Mouse (Mus musculus) kidney, embryonic 15.5 days (tissue): ENCODE measurements around the gene Nrl. TPM values are rescaled to one million over a fixed set of nuclear protein-coding genes. Genes with fewer than 3 reads are reported as not detected.

Source experiments
- ATAC-seq: fragments of 200-750 bp; cut with Nextera tagmentation; replicated peaks from 2 replicates; pipeline ENCODE4 v1.8.0; 2017; ENCODE audit warnings: moderate TSS enrichment; ENCODE audit not compliant: low FRiP score
- H3K27ac ChIP-seq: fragments of 300-500 bp; sonication (generic); 2 replicates; pipeline ENCODE4 v1.5.1; 2015; ENCODE audit warnings: mild to moderate bottlenecking, inconsistent platforms
- H3K27me3 ChIP-seq: fragments of 300-500 bp; sonication (generic); 2 replicates; pipeline ENCODE4 v1.6.1; 2015; ENCODE audit warnings: inconsistent platforms
- H3K36me3 ChIP-seq: fragments of 300-500 bp; sonication (generic); 2 replicates; pipeline ENCODE4 v1.6.1; 2015; ENCODE audit warnings: inconsistent platforms
- H3K4me1 ChIP-seq: fragments of 300-500 bp; sonication (generic); 2 replicates; pipeline ENCODE4 v1.6.1; 2015; ENCODE audit warnings: inconsistent platforms
- H3K4me2 ChIP-seq: fragments of 300-500 bp; sonication (generic); 2 replicates; pipeline ENCODE4 v1.6.1; 2015; ENCODE audit warnings: moderate library complexity, mild to moderate bottlenecking, inconsistent platforms
- H3K4me3 ChIP-seq: fragments of 300-500 bp; sonication (generic); replicated peaks from 2 replicates; pipeline ENCODE4 v1.5.1; 2015; ENCODE audit warnings: mild to moderate bottlenecking, inconsistent platforms
- H3K9ac ChIP-seq: fragments of 300-500 bp; sonication (generic); 2 replicates; pipeline ENCODE4 v1.6.1; 2015; ENCODE audit warnings: mild to moderate bottlenecking, inconsistent platforms
- H3K9me3 ChIP-seq: fragments of 300-500 bp; sonication (generic); replicated peaks from 2 replicates; pipeline ENCODE4 v1.6.1; 2016; ENCODE audit warnings: inconsistent platforms
- WGBS: fragments of 180-500 bp; shearing (Covaris S2); methylation state at CpG from one replicate; pipeline ENCODE4 v1.1.7; 2015; ENCODE audit warnings: mixed read lengths; 5-methylcytosine and 5-hydroxymethylcytosine counted together
- polyA plus RNA-seq: library from polyadenylated mRNA; unstranded; fragments of >200 nt; fragmentation: Nextera tagmentation; extraction: Ambion mirVana; gene quantifications from 2 replicates; pipeline ENCODE4 v1.2.1, GENCODE M21; 2015

The Nrl gene
- polyA plus RNA-seq, 1 experiment from 2014 or later: not detected

DNA sequence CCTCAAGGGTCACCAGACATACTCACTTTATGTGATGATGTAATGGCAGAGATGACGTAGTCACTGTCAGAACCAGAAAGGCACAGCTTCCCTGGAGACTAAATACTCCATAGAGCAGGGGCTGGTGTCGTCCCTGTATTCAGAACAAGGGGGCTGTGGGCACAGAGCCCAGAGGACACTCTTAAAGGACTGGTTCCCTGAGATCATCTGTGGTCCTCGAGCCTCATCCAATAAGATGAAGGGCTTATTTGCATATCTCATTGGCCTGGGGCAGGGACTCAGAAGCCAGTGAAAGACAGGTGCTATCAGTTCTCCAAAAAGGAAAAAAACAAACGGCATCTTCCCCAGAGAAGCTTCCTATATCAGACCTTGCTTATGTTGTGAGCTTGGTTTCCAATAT, 719 bp downstream of the Nrl start:
- no peak for ATAC-seq
- H3K36me3 ChIP-seq: no peaks in the 10 kb centered on the region
- WGBS: 62% methylated on average over 4 of the region's 4 CpGs
- H3K9ac ChIP-seq: no peak overlapping the region
- H3K4me1 ChIP-seq: peaks cover 12% of the 10 kb centered on the region
- peaks cover 57% of the 10 kb centered on the region for H3K27me3 ChIP-seq
- H3K4me2 ChIP-seq: no peak overlapping the region
- no peaks in the 10 kb centered on the region for H3K9me3 ChIP-seq
- no peak overlapping the region for H3K27ac ChIP-seq
- H3K4me3 ChIP-seq: no peak overlapping the region

DNA sequence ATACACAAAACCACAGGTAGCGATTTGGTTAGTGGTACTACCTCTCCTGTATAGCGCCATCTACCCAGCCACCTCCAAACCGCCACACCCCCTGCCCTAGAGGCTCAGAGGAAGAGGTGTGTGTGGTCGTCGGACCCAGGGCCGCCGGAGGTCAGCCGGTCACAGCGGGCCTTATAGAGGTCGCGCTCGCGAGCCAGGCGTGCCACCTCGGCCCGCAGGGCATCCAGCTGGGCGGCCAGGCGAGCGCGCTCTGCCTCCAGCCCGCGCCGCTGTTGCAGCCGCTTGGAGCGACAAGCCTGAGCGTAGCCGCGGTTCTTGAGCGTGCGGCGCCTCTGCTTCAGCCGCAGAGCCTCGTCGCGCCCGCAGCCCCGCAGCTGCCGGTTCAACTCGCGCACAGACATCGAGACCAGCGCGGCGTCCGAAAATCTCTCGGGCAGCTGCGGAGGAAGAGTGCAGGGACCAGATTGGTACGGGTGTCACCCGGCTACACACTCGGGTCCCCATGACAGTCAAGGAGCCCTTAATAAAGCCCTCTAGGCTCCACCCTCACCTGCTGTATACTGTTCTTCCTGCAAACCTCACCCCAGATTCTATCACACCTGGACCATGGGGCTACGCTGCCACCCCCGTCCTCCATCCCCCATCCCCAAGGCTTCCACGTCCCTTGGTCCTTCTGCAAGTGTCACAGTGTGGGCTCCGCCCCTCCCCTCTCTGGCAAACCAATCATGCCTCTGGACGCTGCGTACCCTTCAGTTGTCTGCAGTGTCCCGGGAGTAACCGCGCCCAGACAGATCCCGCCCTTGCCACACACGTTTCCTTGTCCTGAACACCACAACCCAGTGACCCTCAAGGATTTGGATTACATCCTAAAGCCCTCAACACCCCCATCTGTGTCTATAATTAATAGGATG, 4.1 kb downstream of the Nrl start:
- Histone ChIP-seq H3K9ac (peak overlapping the region; percentile 45), H3K27me3 (peaks cover 69% of the 10 kb centered on the region), H3K27ac (no peak overlapping the region), H3K4me1 (peaks cover 12% of the 10 kb centered on the region), H3K4me3 (peak overlapping the region; percentile 49), H3K36me3 (no peaks in the 10 kb centered on the region), H3K9me3 (no peaks in the 10 kb centered on the region), H3K4me2 (peak overlapping the region; percentile 96)
- ATAC-seq: peak; percentile 62
- under 1% methylated on average over 61 of the region's 61 CpGs for WGBS

DNA sequence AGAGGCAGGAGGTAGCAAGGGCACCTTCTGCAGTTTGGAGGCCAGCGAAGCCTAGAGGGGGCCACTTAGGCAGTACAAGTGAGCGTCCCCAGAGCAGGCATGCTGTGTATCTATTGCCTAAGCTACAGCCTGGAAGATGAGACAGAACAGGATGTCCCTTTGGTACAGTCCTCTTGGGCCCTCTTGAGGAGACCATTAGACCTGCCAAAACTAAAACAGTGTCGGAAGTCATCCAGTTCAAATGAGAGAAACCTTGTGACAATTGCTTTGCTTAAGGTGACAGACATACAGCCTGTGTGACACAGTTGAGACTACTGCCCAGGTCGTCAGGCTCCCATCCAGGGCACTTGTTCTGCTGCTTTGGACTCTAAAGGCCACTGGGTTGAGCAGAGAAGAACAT, 5.2 kb downstream of the Nrl start:
- H3K4me2 ChIP-seq: no peak overlapping the region
- WGBS: 65% methylated on average over 4 of the region's 4 CpGs
- ATAC-seq: no peak

DNA sequence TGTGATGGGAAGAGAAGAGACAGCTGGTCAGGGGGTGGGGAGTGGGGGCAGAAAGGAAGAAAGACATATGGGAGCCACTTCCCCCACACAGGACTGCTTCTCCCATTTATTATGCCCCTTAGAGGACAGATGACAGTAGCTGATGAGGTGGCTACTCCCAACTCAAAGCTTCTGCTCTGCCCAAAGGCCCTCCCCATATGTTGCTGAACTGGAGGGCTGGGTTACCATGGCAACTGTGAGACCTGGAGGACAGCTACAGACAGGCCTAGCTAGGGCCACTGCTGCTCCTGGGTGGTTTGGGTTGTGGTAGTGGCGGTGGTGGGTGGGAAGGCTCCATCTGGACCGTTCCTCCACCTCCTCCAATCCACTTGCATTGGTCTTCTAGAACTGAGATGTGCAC, 5.9 kb downstream of the Nrl start:
- Histone ChIP-seq H3K27ac (no peak overlapping the region), H3K9me3 (no peaks in the 10 kb centered on the region), H3K4me3 (no peak overlapping the region), H3K9ac (no peak overlapping the region), H3K4me1 (peaks cover 12% of the 10 kb centered on the region), H3K27me3 (peaks cover 57% of the 10 kb centered on the region), H3K36me3 (no peaks in the 10 kb centered on the region), H3K4me2 (no peak overlapping the region)
- no peak for ATAC-seq
- 46% methylated on average over 2 of the region's 2 CpGs for WGBS

More for the DNA sequence above, 5.2 kb downstream of the Nrl start:
- Histone ChIP-seq H3K27ac (no peak overlapping the region), H3K27me3 (peaks cover 64% of the 10 kb centered on the region), H3K9me3 (no peaks in the 10 kb centered on the region), H3K4me3 (no peak overlapping the region), H3K9ac (no peak overlapping the region), H3K4me1 (peaks cover 12% of the 10 kb centered on the region), H3K36me3 (no peaks in the 10 kb centered on the region)

DNA sequence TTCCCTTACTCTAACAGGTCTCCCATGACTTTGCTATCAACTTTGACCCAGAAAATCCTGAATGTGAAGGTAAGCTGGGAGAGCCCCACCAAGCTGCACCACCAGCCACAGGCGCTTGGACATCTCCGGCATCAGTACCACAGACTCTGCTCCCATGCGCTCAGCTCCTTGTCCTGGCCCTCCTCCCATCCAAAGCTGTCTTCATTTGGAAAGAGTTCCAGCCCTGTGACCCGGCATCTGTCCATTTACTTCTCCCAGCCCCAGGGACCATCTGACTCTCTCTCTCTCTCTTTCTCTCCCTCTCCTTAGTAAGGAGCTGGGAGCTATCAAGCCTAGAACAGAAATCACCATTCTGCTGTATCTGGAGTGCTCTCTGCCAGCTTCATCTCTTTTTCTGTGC, 8.9 kb downstream of the Nrl start:
- 85% methylated on average over 4 of the region's 4 CpGs for WGBS
- Histone ChIP-seq H3K9me3 (no peaks in the 10 kb centered on the region), H3K4me2 (no peak overlapping the region), H3K36me3 (no peaks in the 10 kb centered on the region), H3K27ac (no peak overlapping the region), H3K27me3 (peaks cover 40% of the 10 kb centered on the region), H3K9ac (no peak overlapping the region), H3K4me3 (no peak overlapping the region), H3K4me1 (peaks cover 10% of the 10 kb centered on the region)
- ATAC-seq: no peak

DNA sequence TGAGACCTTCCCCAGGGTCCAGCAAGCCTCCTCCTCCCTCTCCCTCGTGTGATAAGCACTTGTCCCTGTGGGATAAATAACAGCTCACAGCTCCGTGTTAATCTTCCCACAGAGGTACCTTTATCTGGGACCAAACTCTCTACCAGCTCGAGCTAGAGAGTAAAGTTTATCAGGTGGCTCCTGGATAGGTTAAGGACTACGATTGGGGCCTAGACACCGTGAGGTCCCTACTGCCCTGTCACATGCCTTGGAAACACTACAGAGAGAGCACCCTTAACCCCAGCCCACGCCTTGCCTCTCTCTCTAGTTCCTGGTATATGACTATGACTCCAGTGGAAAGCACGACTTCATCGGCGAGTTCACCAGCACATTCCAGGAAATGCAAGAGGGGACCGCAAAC, 10.9 kb downstream of the Nrl start:
- WGBS: 64% methylated on average over 10 of the region's 10 CpGs

DNA sequence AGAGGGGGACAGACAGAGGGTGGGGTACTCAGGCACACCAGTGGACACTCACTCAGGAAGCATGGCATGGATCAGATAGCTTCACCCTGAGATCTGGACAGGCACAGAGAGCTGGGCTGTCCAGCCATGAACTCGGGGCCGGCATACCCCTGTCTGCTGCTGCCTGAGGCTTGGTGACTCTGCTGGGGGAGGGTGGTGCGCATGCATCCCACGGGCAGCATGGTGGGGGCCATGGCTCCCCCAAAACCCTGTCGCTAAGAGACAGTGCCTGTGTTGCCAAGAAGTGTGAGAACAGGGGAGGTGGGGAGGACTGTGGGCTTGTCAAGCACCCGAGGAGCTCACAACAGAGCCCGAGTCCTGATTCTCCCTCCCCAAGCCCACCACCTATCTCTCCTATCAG, 13.7 kb downstream of the Nrl start:
- H3K9me3 ChIP-seq: no peaks in the 10 kb centered on the region
- H3K27me3 ChIP-seq: peaks cover 14% of the 10 kb centered on the region
- peaks cover 10% of the 10 kb centered on the region; the same call in 1 of the 2 replicates for H3K4me1 ChIP-seq
- no peak overlapping the region for H3K4me3 ChIP-seq
- H3K4me2 ChIP-seq: no peak overlapping the region
- 46% methylated on average over 7 of the region's 7 CpGs for WGBS
- no peaks in the 10 kb centered on the region for H3K36me3 ChIP-seq
- H3K9ac ChIP-seq: no peak overlapping the region
- H3K27ac ChIP-seq: no peak overlapping the region
- 0 out of 2 replicates have a peak, but pooled peaks have one; percentile 23 for ATAC-seq

More for the DNA sequence above, 10.9 kb downstream of the Nrl start:
- H3K27ac ChIP-seq: no peak overlapping the region
- no peak overlapping the region for H3K4me3 ChIP-seq
- no peaks in the 10 kb centered on the region for H3K36me3 ChIP-seq
- no peak overlapping the region for H3K9ac ChIP-seq
- ATAC-seq: no peak
- H3K27me3 ChIP-seq: peaks cover 26% of the 10 kb centered on the region
- no peak overlapping the region for H3K4me2 ChIP-seq
- no peaks in the 10 kb centered on the region for H3K9me3 ChIP-seq
- peaks cover 10% of the 10 kb centered on the region; the same call in 1 of the 2 replicates for H3K4me1 ChIP-seq

DNA sequence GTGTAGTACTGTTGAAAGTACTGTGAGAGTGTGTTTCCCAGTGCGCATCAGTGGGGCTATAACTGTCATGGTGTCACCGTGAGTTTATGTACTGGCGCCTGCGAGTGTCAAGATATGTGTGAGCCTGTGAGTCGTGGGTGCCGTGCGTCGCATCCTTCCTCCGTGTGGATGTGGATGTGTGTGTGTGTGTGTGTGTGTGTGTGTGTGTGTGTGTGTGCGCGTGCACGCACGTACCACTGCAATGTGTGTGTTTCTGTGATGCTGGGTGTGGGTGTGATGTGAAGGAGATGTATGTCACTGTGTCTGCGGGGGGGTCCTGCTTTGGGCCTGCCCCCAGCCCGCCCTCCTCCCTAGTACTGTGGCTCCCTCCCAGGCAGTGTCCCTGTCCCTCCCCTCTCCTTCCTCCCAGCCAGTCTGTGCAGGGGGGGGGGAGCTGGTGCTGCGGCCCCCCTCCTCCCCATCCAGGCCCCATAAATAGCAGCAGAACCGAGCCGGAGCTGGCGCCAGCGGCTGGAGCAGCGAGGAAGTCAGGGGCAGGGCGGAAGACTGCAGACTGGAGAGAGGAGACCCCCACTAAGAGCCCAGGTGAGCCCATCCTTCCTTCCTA, 14.6 kb downstream of the Nrl start, which contains the start of gene Cpne6:
TSS of gene Cpne6 (plus strand) at position 321 of the 607 bp plus-strand sequence.
- Histone ChIP-seq H3K27ac (no peak within 1 kb of the TSS), H3K4me1 (peaks cover 10% of the 10 kb centered on the region; the same call in 1 of the 2 replicates), H3K9me3 (no peaks in the 10 kb centered on the region), H3K4me2 (no peak within 1 kb of the TSS), H3K36me3 (no peaks in the 10 kb centered on the region), H3K9ac (no peak within 1 kb of the TSS), H3K27me3 (peaks cover 14% of the 10 kb centered on the region; the same call in 1 of the 2 replicates), H3K4me3 (no peak within 1 kb of the TSS)
- 0 out of 2 replicates have a peak, but pooled peaks have one; percentile 4 for ATAC-seq
- WGBS: 64% methylated on average over 22 of the region's 22 CpGs

DNA sequence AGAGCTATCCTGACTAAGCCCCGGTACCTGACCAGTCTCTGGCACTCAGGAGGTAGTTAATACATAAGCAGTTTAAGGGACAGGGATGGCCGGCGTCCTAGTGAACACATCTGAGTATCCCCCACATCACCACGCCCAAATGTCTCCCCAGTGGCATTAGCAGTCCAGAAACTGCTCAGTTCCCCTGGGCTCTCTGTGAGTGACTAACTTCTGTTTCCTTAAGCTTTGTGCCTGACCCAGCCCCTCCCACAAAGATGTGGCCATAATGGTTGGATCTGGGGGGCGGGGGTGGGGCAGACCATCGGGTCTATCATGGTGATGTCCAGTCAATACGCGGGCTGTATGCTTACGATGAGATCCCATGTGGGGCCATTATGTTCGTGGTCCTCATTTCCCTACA, 15.2 kb downstream of the Nrl start:
- 75% methylated on average over 10 of the region's 10 CpGs for WGBS
- ATAC-seq: no peak
- H3K27ac ChIP-seq: no peak overlapping the region

DNA sequence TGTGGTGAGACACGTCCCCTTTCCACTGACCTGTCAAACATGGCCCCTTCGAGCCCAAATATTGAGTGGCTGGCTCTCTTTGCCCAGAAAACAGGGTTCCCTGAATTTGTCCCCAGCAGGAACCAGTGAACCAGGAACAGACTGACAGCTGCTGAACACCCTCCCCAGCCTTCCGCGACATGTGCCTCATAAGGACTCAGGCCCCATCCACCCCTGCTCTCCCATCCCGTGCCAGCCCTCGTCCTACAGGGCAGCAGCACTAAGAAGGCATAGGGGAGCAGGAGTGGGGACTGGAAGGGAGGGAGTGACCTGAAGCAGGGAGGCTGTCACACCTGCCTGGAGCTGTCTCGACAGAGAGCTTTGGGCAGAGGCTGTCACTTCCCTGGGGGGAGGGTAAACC, 17.0 kb downstream of the Nrl start:
- Histone ChIP-seq H3K27ac (no peak overlapping the region), H3K4me2 (no peak overlapping the region), H3K27me3 (peaks cover 14% of the 10 kb centered on the region; the same call in 1 of the 2 replicates), H3K4me3 (no peak overlapping the region), H3K9ac (no peak overlapping the region), H3K36me3 (no peaks in the 10 kb centered on the region), H3K9me3 (no peaks in the 10 kb centered on the region), H3K4me1 (peaks cover 10% of the 10 kb centered on the region; the same call in 1 of the 2 replicates)
- ATAC-seq: no peak
- whole genome bisulfite sequencing: 44% methylated on average over 7 of the region's 7 CpGs

More for the DNA sequence above, 15.2 kb downstream of the Nrl start:
- Histone ChIP-seq H3K4me2 (no peak overlapping the region), H3K9me3 (no peaks in the 10 kb centered on the region), H3K4me1 (peaks cover 10% of the 10 kb centered on the region; the same call in 1 of the 2 replicates), H3K27me3 (peaks cover 14% of the 10 kb centered on the region; the same call in 1 of the 2 replicates), H3K9ac (no peak overlapping the region), H3K4me3 (no peak overlapping the region), H3K36me3 (no peaks in the 10 kb centered on the region)

DNA sequence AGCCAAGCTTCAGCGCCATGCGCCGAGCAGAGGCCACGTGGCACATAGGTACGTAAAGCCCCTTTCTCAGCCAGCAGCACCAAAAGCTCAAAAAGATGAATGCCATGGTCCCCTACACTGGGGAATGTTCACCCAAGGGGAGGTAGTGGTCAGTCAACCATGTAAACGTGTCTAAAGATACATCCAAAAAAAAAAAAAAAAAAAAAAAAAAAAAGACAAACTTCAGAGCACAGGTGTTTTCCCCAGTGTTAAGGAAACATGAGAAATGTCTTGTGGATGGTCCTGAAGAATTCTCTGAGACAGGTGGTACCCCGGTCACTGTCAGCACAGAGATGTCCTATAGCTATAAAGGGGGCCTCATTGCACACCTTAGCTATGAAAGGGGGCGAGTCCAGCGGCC, 19.2 kb downstream of the Nrl start:
- H3K4me1 ChIP-seq: peaks cover 5% of the 10 kb centered on the region; the same call in 1 of the 2 replicates
- no peak overlapping the region for H3K9ac ChIP-seq
- no peak overlapping the region for H3K27ac ChIP-seq
- H3K9me3 ChIP-seq: no peaks in the 10 kb centered on the region
- no peak overlapping the region for H3K4me2 ChIP-seq
- H3K36me3 ChIP-seq: no peaks in the 10 kb centered on the region
- H3K27me3 ChIP-seq: 0 out of 2 replicates have a peak, but pooled peaks cover 3% of the 10 kb centered on the region
- WGBS: 73% methylated on average over 9 of the region's 9 CpGs
- H3K4me3 ChIP-seq: no peak overlapping the region
- ATAC-seq: no peak

DNA sequence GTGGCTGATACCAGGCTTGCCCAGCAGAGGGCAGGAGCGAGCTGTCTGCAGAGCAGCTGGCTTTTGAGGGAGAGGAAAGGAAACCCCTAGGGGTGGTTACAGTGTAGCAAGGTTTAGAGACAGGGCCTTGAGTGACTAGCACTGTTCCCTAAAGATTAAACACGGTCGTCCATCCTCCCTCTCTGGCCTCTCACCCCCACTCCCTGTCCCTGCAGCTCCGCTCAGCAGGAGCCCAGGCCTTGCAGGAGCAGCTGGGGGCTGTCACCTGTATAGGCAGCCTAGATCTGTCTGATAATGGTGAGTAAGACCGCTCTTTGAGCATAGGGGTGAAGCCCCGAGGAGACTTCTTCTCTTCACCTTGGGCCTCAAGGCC, 27.3 kb downstream of the Nrl start:
- Histone ChIP-seq H3K9me3 (no peaks in the 10 kb centered on the region), H3K4me2 (no peak overlapping the region), H3K9ac (no peak overlapping the region), H3K36me3 (no peaks in the 10 kb centered on the region), H3K27me3 (no peaks in the 10 kb centered on the region), H3K27ac (no peak overlapping the region), H3K4me1 (peaks cover 8% of the 10 kb centered on the region; the same call in 1 of the 2 replicates), H3K4me3 (no peak overlapping the region)
- 16% methylated on average over 6 of the region's 6 CpGs for WGBS
- peak; percentile 68 for ATAC-seq
